Mouse (Mus musculus): ENCODE data around the gene Selp. TPM values are rescaled to one million over a fixed set of nuclear protein-coding genes. Genes with fewer than 3 reads are reported as not detected.

Selp gene
- polyA plus RNA-seq, 1 experiment from 2014 or later = 0.16 TPM

DNA sequence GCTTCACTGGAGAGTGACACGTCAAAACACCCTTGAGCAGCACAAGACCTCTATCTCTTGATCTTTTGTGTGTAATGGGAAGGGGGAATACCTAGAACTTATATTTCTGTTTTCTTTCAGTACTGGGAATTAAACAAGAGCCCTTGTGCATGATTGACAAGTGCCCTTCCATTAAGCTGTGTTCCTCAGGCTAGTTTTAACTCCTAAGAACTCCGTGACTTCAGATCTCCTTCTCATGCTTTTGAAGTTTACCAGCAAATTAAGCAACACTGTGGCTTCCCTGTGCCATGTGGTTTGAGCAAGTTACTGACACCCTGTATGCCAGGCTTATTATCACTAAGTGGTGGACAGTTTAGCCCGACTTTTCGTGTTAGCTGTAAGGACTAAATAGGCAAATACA is 32.0 kb upstream of the Selp start:
- H3K4me3 ChIP-seq (replicated peaks) = no peak overlapping the region
- no peak overlapping the region for H3K27ac ChIP-seq
- no peaks in the 10 kb centered on the region for H3K4me1 ChIP-seq (replicated peaks)
- no peaks in the 10 kb centered on the region for H3K36me3 ChIP-seq
- H3K4me2 ChIP-seq (replicated peaks) = no peak overlapping the region
- WGBS = 88% methylated on average over 4 of the region's 4 CpGs
- H3K9me3 ChIP-seq = no peaks in the 10 kb centered on the region
- no peak for ATAC-seq
- no peaks in the 10 kb centered on the region for H3K27me3 ChIP-seq (replicated peaks)
- H3K9ac ChIP-seq = no peak overlapping the region

DNA sequence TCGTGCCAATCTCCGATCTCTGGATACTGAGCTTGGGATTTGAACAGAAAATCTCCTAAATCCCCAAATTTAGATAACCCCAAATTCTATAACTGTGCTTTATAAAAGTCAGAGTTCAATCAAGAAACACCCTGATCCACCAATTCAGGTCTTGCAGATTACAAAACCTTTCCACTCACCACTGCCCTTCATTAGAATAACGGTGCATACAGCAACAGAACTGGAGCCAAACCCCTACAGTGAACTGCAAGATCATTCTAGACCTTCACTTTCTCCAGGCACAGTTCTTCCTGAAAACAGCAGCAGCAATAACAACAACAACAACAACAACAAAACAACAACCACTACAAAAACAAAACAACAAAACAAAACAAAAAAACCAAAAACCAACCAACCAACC is 28.3 kb upstream of the Selp start:
- no peaks in the 10 kb centered on the region for H3K9me3 ChIP-seq
- H3K36me3 ChIP-seq = no peaks in the 10 kb centered on the region
- H3K27ac ChIP-seq = no peak overlapping the region
- no peaks in the 10 kb centered on the region for H3K4me1 ChIP-seq (replicated peaks)
- ATAC-seq = no peak
- H3K4me2 ChIP-seq (replicated peaks) = no peak overlapping the region
- 80% methylated on average over 3 of the region's 3 CpGs for WGBS
- no peaks in the 10 kb centered on the region for H3K27me3 ChIP-seq (replicated peaks)
- H3K9ac ChIP-seq = no peak overlapping the region
- no peak overlapping the region for H3K4me3 ChIP-seq (replicated peaks)

DNA sequence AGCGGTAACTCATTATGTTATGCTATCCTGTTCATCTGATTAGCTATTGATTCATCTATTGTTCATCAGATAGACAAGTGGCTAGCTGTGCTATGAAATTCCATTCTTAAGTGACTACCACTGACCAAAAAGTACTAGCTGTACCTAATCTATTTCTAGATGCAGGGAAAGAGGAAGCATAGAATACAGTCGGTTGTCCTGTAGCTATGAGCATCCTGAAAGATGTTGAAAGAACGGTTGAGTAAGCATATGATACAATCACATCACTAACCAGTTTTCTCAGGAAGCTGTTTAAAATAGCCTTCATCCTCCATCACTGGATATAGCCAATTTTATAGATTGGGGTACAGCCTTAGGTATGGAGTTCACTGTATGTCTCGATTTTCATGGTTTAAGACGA is 27.2 kb upstream of the Selp start:
- no peak for ATAC-seq

DNA sequence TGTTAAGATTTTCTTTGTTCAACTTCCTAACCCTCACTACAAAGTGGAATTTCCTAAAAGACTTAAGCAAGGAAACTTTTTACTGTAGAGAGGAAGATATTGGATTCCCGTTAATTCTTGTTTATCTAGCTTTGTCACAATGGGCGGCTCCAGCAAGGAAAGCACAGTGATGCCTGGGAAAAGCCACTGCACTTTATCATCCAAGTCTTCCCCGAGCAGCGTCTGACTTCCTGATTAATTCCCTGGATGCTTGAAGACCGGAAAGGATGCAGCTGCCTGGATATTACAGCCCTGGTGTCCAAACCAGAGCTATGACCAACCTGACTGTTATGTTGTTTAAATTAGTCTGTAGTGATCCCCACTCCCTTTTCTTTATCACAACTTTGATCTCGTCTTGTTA is 18.3 kb upstream of the Selp start:
- Histone ChIP-seq H3K27ac (no peak overlapping the region), H3K9me3 (no peaks in the 10 kb centered on the region), H3K36me3 (no peaks in the 10 kb centered on the region), H3K4me3 (replicated peaks) (no peak overlapping the region), H3K4me2 (replicated peaks) (no peak overlapping the region), H3K4me1 (replicated peaks) (no peaks in the 10 kb centered on the region), H3K27me3 (replicated peaks) (no peaks in the 10 kb centered on the region), H3K9ac (no peak overlapping the region)
- 24% methylated on average over 6 of the region's 6 CpGs for WGBS
- no peak for ATAC-seq

More for the DNA sequence above, 27.2 kb upstream of the Selp start:
- WGBS = 86% methylated on average over 5 of the region's 5 CpGs
- H3K36me3 ChIP-seq = no peaks in the 10 kb centered on the region
- H3K9ac ChIP-seq = no peak overlapping the region
- H3K4me3 ChIP-seq (replicated peaks) = no peak overlapping the region
- H3K27me3 ChIP-seq (replicated peaks) = no peaks in the 10 kb centered on the region
- no peak overlapping the region for H3K27ac ChIP-seq
- no peaks in the 10 kb centered on the region for H3K9me3 ChIP-seq
- no peaks in the 10 kb centered on the region for H3K4me1 ChIP-seq (replicated peaks)
- no peak overlapping the region for H3K4me2 ChIP-seq (replicated peaks)

DNA sequence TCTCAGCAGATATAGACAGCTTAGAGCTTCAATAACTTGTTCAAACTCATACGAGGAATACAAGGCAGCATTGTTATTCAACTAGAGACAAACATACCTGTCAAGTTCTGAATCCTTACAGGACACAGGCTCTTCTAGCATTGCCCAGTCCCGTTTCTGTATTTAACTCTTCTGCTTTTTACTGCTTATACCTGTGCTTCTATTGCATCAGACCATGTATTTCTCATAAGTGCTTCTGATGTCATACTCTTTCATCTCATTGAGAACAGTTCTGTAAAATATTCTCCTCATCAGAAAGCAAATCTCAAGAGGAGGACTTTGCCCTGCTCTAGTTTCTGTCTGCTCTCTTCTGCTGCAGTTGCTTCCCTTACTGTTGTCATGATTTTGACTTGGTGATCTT is 17.2 kb upstream of the Selp start:
- no peak for ATAC-seq
- Histone ChIP-seq H3K4me3 (replicated peaks) (no peak overlapping the region), H3K4me1 (replicated peaks) (no peaks in the 10 kb centered on the region), H3K9me3 (no peaks in the 10 kb centered on the region), H3K27me3 (replicated peaks) (no peaks in the 10 kb centered on the region), H3K4me2 (replicated peaks) (no peak overlapping the region), H3K27ac (no peak overlapping the region), H3K9ac (no peak overlapping the region), H3K36me3 (no peaks in the 10 kb centered on the region)
- WGBS = 75% methylated on average over 2 of the region's 2 CpGs

DNA sequence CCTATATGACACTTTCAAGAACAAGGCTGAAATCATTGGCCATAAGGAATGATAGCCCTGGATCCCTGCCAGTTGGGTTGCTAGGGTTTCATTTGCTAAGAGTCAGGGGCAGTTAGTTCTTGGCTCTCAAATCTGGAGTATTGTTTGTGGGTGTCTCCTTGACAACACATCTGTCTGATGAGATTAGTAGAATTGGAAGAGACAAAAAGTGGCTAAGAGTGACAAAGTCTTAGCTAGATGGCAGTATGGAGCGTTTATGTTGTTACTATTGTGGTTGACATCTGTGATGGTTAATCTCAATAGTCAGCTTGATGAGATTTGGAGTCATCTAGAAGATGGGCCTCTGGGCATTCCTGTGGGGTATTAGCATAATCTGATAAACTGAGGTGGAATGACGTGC is 16.7 kb upstream of the Selp start:
- Histone ChIP-seq H3K9ac (no peak overlapping the region), H3K9me3 (no peaks in the 10 kb centered on the region), H3K27ac (no peak overlapping the region), H3K27me3 (replicated peaks) (no peaks in the 10 kb centered on the region), H3K4me2 (replicated peaks) (no peak overlapping the region), H3K36me3 (no peaks in the 10 kb centered on the region), H3K4me1 (replicated peaks) (no peaks in the 10 kb centered on the region), H3K4me3 (replicated peaks) (no peak overlapping the region)
- WGBS = 72% methylated on average over 2 of the region's 2 CpGs
- ATAC-seq = no peak

DNA sequence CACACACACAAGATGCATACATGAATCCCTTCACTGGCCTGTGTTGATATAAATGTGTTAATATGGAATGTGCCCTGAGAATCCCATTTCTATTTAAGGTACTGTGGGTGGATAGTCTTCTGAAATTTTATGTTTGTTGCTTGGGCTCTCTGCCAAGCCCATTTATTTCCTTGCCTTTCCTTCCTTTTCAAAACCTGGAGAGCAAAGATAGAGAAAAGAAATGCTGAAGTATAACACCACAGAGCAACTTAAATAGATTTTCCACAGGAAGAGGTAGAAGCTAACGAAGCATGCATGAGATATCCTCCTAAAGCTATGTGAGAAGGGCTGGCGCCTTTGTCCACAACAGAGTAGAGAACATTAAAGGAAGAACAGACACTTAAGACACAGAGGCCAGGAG is 5.3 kb upstream of the Selp start:
- Histone ChIP-seq H3K9ac (no peak overlapping the region), H3K36me3 (no peaks in the 10 kb centered on the region), H3K4me3 (replicated peaks) (no peak overlapping the region), H3K4me2 (replicated peaks) (no peak overlapping the region), H3K9me3 (no peaks in the 10 kb centered on the region), H3K27ac (no peak overlapping the region), H3K27me3 (replicated peaks) (no peaks in the 10 kb centered on the region), H3K4me1 (replicated peaks) (no peaks in the 10 kb centered on the region)
- 82% methylated on average over 2 of the region's 2 CpGs for WGBS
- ATAC-seq = no peak

DNA sequence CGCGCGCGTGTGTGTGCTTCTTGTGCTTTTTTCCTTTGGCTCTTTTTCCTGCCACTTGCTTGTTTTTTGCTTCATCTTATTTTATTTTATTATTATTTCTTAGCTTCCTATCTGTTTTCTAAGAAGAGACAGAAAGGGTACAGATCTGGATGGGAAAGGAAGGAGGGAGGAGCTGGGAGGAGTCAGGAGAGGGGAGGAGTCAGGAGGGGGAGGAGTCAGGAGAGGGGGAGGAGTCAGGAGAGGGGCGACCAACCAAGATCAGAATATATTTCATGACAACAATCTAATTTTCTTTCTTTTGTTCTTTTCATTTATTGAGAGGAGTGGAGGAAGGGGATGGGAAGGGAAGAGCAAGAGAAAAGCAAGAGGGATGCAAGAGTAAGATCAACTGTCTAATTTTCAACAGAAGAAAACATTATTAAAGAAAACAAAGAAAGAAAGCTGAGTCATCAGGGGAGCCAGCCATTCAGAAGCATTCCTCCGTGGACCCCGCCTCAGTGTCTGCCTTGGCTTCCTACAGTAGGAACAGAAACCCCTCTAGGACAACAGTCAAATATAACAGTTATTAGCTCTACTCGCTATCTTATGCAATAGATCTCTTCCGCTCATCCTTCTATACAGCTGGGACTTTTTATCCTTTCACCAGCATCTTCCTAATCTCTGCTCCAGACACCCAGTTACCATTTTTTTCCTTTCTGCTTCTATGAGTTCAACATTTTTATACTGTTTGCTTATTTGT is 4.3 kb upstream of the Selp start:
- no peaks in the 10 kb centered on the region for H3K36me3 ChIP-seq
- no peak for ATAC-seq
- no peak overlapping the region for H3K4me2 ChIP-seq (replicated peaks)
- no peaks in the 10 kb centered on the region for H3K27me3 ChIP-seq (replicated peaks)
- no peak overlapping the region for H3K9ac ChIP-seq
- H3K4me3 ChIP-seq (replicated peaks) = no peak overlapping the region
- WGBS = 94% methylated on average over 9 of the region's 9 CpGs
- H3K9me3 ChIP-seq = no peaks in the 10 kb centered on the region
- H3K27ac ChIP-seq = no peak overlapping the region
- no peaks in the 10 kb centered on the region for H3K4me1 ChIP-seq (replicated peaks)

DNA sequence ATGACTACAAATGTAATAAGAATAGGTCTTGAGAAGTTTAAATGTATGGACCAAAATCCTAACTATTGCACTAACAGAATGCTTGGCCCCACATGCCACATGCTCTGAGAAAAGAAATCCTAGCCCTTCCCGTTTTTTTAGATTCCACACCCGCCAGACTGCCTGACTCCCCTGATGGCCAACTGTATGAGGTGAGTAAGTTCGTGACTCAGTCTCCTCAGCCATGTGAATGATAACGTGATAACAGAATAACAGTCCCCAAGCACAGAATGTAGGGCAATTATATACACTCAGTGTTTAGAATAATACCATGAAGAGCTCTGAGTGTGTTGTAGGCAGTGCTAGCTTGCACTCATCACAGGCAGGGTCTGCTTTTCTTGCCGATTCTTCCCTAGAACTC is 784 bp upstream of the Selp start:
- no peak for ATAC-seq
- Histone ChIP-seq H3K27ac (no peak overlapping the region), H3K4me3 (replicated peaks) (no peak overlapping the region), H3K27me3 (replicated peaks) (no peaks in the 10 kb centered on the region), H3K4me2 (replicated peaks) (no peak overlapping the region), H3K4me1 (replicated peaks) (no peaks in the 10 kb centered on the region), H3K36me3 (no peaks in the 10 kb centered on the region), H3K9me3 (no peaks in the 10 kb centered on the region), H3K9ac (no peak overlapping the region)
- 76% methylated on average over 5 of the region's 5 CpGs for WGBS

DNA sequence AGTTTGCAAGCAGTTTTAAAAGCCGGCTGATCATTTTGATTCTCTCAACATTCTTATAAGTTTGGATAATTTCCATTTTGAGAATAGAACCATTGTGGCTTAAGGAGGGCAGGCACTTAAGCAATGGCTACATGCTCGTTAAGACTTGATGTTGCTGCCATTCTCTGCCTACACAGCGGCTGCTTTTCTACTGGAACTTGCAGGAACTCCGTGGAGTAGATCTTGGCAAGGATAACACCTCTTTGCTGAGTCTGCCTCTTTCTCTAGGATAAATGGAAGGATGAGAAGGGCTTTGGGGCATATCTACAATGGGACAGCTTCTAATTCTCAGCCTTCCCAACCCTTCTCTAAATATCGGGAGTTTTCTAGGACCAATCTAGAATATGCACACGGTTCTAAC is 583 bp downstream of the Selp start:
- Histone ChIP-seq H3K36me3 (no peaks in the 10 kb centered on the region), H3K4me3 (replicated peaks) (no peak overlapping the region), H3K4me1 (replicated peaks) (no peaks in the 10 kb centered on the region), H3K4me2 (replicated peaks) (no peak overlapping the region), H3K27ac (no peak overlapping the region), H3K9ac (no peak overlapping the region), H3K9me3 (no peaks in the 10 kb centered on the region), H3K27me3 (replicated peaks) (no peaks in the 10 kb centered on the region)
- ATAC-seq = no peak
- WGBS = 88% methylated on average over 6 of the region's 6 CpGs

DNA sequence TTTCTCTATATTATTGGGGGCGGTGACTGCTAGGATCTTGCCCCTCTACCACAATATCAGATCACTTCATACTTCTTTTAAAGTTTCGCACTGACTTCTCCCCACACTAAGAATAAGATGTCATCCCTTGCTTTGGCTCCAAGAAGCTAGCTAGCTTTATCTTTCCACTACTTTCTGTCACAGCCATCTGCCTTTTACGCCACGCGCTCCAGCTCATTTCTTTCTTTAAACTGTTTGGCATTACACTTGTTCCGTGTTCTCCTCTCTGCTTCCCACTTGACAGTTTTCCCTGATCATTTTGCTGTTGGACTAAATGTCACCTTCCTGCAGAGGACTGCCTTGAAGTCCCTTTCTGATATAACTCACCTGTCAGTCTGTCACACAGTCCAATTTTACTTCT is 2.8 kb downstream of the Selp start:
- Histone ChIP-seq H3K4me3 (replicated peaks) (no peak overlapping the region), H3K4me1 (replicated peaks) (no peaks in the 10 kb centered on the region), H3K27ac (no peak overlapping the region), H3K4me2 (replicated peaks) (no peak overlapping the region), H3K9me3 (no peaks in the 10 kb centered on the region), H3K27me3 (replicated peaks) (no peaks in the 10 kb centered on the region), H3K9ac (no peak overlapping the region), H3K36me3 (no peaks in the 10 kb centered on the region)
- 89% methylated on average over 6 of the region's 6 CpGs for WGBS
- ATAC-seq = no peak

DNA sequence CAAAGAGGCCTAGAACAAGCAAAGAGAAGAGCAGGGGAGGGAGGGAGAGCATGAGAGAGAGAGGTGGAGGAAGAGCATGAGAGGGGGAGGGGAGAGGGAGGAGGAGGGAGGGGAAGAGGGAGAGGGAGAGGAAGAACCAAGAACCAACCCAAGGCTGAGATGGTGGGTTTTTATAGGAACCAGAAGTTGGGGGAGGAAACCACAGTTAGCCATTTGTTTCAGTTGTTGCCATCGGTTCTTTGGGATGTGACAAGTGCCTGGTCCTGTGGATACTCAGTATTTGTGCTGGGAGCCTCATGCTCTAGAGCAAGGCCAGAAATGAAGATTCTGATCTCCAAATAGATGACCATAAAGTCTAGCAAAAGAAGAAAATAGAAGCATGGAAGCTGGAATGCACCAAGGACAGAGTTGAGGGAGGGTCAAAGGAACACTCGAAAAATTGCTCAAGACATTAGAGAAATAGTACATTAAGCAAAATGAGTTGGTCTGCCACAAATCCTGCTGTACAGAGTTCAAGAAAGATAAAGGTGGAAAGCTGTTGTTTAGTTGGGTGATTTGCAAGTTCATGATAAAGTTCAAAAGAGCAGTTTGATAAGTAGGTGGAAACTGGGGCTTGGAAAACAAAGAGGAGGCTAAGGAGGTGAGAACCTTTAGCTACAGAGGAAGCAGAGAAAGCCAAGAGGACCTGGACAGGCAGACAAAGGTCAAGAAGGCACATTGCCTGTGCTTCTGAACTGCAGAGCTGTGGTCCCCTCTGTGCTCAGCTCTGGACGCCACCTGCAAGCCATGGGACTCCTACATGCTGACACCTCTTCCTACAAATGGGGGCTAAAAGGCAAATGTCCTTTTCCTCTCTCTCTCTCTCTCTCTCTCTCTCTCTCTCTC is 5.1 kb downstream of the Selp start:
- no peaks in the 10 kb centered on the region for H3K27me3 ChIP-seq (replicated peaks)
- 65% methylated on average over 3 of the region's 3 CpGs for WGBS
- no peaks in the 10 kb centered on the region for H3K36me3 ChIP-seq
- H3K4me2 ChIP-seq (replicated peaks) = no peak overlapping the region
- H3K4me3 ChIP-seq (replicated peaks) = no peak overlapping the region
- H3K4me1 ChIP-seq (replicated peaks) = no peaks in the 10 kb centered on the region
- peak; percentile 70 for ATAC-seq
- no peaks in the 10 kb centered on the region for H3K9me3 ChIP-seq
- H3K27ac ChIP-seq = no peak overlapping the region
- H3K9ac ChIP-seq = no peak overlapping the region

DNA sequence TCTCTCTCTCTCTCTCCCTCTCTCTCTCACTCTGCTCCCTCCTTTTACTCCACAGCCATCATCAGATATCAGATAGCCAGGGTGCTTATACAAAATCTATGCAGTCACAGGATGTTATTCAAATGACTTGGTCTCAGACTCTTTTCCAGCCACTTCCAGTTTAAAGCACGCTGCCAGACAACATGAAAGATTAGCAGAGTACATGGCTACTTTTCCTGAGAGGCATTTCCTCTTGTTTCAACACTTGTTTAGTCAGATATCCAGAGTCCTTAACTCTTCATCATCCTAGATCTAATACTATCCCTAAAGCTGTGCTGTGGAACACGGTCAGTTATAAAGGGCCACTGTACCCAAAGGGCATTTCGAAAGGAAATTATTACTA is 5.7 kb downstream of the Selp start:
- Histone ChIP-seq H3K4me3 (replicated peaks) (no peak overlapping the region), H3K36me3 (no peaks in the 10 kb centered on the region), H3K9me3 (no peaks in the 10 kb centered on the region), H3K27me3 (replicated peaks) (no peaks in the 10 kb centered on the region), H3K27ac (no peak overlapping the region), H3K4me1 (replicated peaks) (no peaks in the 10 kb centered on the region), H3K4me2 (replicated peaks) (no peak overlapping the region), H3K9ac (no peak overlapping the region)
- ATAC-seq = no peak
- WGBS = 78% methylated on average over 3 of the region's 3 CpGs
